Mouse (Mus musculus): ENCODE results near the gene Mast3. TPM values are rescaled to one million over a fixed set of nuclear protein-coding genes. Genes with fewer than 3 reads are reported as not detected.

Mast3 gene
- total RNA-seq, 1 experiment from 2014 or later: 9.6 TPM

- no peak for ATAC-seq (replicated peaks; ENCODE audit: insufficient number of reproducible peaks, low FRiP score, low TSS enrichment, poor library complexity, severe bottlenecking)
Observed at GRCm38 (mm10) chr8:70738211-70738610, 66.6 kb downstream of the Mast3 start.

DNA sequence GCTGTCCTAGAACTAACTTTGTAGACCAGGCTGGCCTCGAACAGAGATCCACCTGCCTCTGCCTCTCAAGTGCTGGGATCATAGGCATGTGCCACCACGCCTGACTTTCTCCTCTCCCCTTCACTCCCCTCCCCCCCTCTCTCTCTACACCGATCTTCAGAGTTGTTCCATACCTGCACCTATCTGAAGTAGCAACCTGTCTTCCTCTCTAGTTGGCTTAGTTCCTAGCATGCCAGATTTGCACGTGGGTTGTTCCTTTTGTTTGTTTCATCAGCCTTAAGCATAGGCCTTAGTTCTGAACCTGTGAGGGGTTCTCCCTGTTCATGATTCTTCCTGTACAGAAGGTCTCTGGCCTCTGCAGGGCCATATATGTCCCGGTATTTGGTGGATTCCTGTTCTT, 67.1 kb downstream of the Mast3 start:
- no peak for ATAC-seq (replicated peaks; ENCODE audit: insufficient number of reproducible peaks, low FRiP score, low TSS enrichment, poor library complexity, severe bottlenecking)

GRCm38 (mm10) chr8:70730956-70731355, 73.9 kb downstream of the Mast3 start:
- ATAC-seq (replicated peaks; ENCODE audit: insufficient number of reproducible peaks, low FRiP score, low TSS enrichment, poor library complexity, severe bottlenecking): peak; percentile 85

- peak; percentile 54; the same call in 1 of the 2 replicates for ATAC-seq (replicated peaks; ENCODE audit: insufficient number of reproducible peaks, low FRiP score, low TSS enrichment, poor library complexity, severe bottlenecking)
Observed at GRCm38 (mm10) chr8:70729808-70730475, 74.9 kb downstream of the Mast3 start.

Other genes with a start within 250 kb of the Mast3 start
- gene Isyna1, start 210.7 kb downstream of the Mast3 start, total RNA-seq (2017): 9.3 to 16.3 TPM (median 15.3 TPM) in 3 replicates
- 83.1 to 151 TPM (median 94.1 TPM) in 3 replicates for gene Ssbp4, start 196.2 kb downstream of the Mast3 start, total RNA-seq (2017)
- 28.5 to 42.6 TPM (median 42.2 TPM) in 3 replicates for gene Lrrc25, start 188.9 kb downstream of the Mast3 start, total RNA-seq (2017)
- gene Gdf15, start 172.6 kb downstream of the Mast3 start, total RNA-seq (2017): 0.19 to 3.8 TPM in 2 of 3 replicates, not detected in the other
- gene Pgpep1, start 144.7 kb downstream of the Mast3 start, total RNA-seq (2017): 2.3 to 4.9 TPM (median 3.3 TPM) in 3 replicates
- gene Lsm4, start 131.8 kb downstream of the Mast3 start, total RNA-seq (2017): 69.1 to 93.3 TPM (median 80.9 TPM) in 3 replicates
- 131 to 182 TPM (median 168 TPM) in 3 replicates for gene Jund, start 106.1 kb downstream of the Mast3 start, total RNA-seq (2017)
- 0.67 to 0.78 TPM in 2 of 3 replicates, not detected in the other for gene Iqcn, start 101.6 kb downstream of the Mast3 start, total RNA-seq (2017)
- not detected in 3 replicates for gene Gm3336, start 86.5 kb downstream of the Mast3 start, total RNA-seq (2017)
- gene Pde4c, start 81.3 kb downstream of the Mast3 start, total RNA-seq (2017): 0.10 to 0.19 TPM in 2 of 3 replicates, not detected in the other
- gene Rab3a, start 50.4 kb downstream of the Mast3 start, total RNA-seq (2017): 0.85 to 5.4 TPM (median 2.5 TPM) in 3 replicates
- gene Mpv17l2, start 44.1 kb downstream of the Mast3 start, total RNA-seq (2017): 2.0 to 11.3 TPM (median 4.8 TPM) in 3 replicates
- 5.5 to 12.7 TPM (median 10.3 TPM) in 3 replicates for gene Pik3r2, start 28.3 kb downstream of the Mast3 start, total RNA-seq (2017)
- 2.7 to 11.0 TPM (median 7.9 TPM) in 3 replicates for gene Il12rb1, start 3.4 kb upstream of the Mast3 start, total RNA-seq (2017)
- gene Arrdc2, start 34.7 kb upstream of the Mast3 start, total RNA-seq (2017): 24.6 to 27.9 TPM (median 26.7 TPM) in 3 replicates
- gene Kcnn1, start 58.2 kb upstream of the Mast3 start, total RNA-seq (2017): not detected in 3 replicates
- 32.1 to 34.0 TPM (median 32.6 TPM) in 3 replicates for gene Ccdc124, start 68.9 kb upstream of the Mast3 start, total RNA-seq (2017)
- gene Slc5a5, start 87.7 kb upstream of the Mast3 start, total RNA-seq (2017): not detected in 3 replicates
- gene Rpl18a, start 92.4 kb upstream of the Mast3 start, total RNA-seq (2017): 1,371 to 1,607 TPM (median 1,447 TPM) in 3 replicates
- 13.9 to 21.9 TPM (median 17.2 TPM) in 3 replicates for gene Map1s, start 100.9 kb upstream of the Mast3 start, total RNA-seq (2017)